Mouse (Mus musculus): Measurements from ENCODE around the gene Dis3l.

Dis3l gene

GRCm38 (mm10) chr9:64259906-64260305 is 81.2 kb downstream of the Dis3l start:
- no peak for DNase-seq (ENCODE audit: inconsistent ontology term)
